Mouse (Mus musculus): Measurements from ENCODE around the gene Aacs. TPM values are rescaled to one million over a fixed set of nuclear protein-coding genes. Genes with fewer than 3 reads are reported as not detected.

Gene Aacs
- polyA plus RNA-seq, 1 experiment from 2014 or later = 31.2 TPM

- no peak overlapping the region for H3K9ac ChIP-seq (ENCODE audit: low read length)
- H3K4me3 ChIP-seq (ENCODE audit: low read length) = no peak overlapping the region
- no peaks in the 10 kb centered on the region for H3K9me3 ChIP-seq (ENCODE audit: control insufficient read depth, low read length)
- no peaks in the 10 kb centered on the region for H3K4me1 ChIP-seq (replicated peaks; ENCODE audit: control insufficient read depth, insufficient read depth, low read length)
- ATAC-seq (ENCODE audit: low read depth) = no peak
- 41% methylated on average over 6 of the region's 6 CpGs for WGBS
- H3K27me3 ChIP-seq (ENCODE audit: control insufficient read depth, insufficient read depth, low read depth, low read length) = no peaks in the 10 kb centered on the region
- no peak overlapping the region for H3K4me2 ChIP-seq (ENCODE audit: low read depth, low read length)
- H3K27ac ChIP-seq (ENCODE audit: low read length) = no peak overlapping the region
- no peaks in the 10 kb centered on the region for H3K36me3 ChIP-seq (ENCODE audit: control insufficient read depth, insufficient read depth, low read length)
Measured at GRCm38 (mm10) chr5:125563492-125563891, 87.9 kb downstream of the Aacs start.

GRCm38 (mm10) chr5:125565725-125566124 is 90.1 kb downstream of the Aacs start:
- H3K9ac ChIP-seq (ENCODE audit: low read length) = no peak overlapping the region
- no peak overlapping the region for H3K4me2 ChIP-seq (ENCODE audit: low read depth, low read length)
- no peak for ATAC-seq (ENCODE audit: low read depth)
- no peak overlapping the region for H3K4me3 ChIP-seq (ENCODE audit: low read length)
- no peaks in the 10 kb centered on the region for H3K36me3 ChIP-seq (ENCODE audit: control insufficient read depth, insufficient read depth, low read length)
- no peaks in the 10 kb centered on the region for H3K4me1 ChIP-seq (replicated peaks; ENCODE audit: control insufficient read depth, insufficient read depth, low read length)
- H3K27ac ChIP-seq (ENCODE audit: low read length) = no peak overlapping the region
- WGBS = 72% methylated on average over 11 of the region's 11 CpGs
- H3K27me3 ChIP-seq (ENCODE audit: control insufficient read depth, insufficient read depth, low read depth, low read length) = no peaks in the 10 kb centered on the region
- no peaks in the 10 kb centered on the region for H3K9me3 ChIP-seq (ENCODE audit: control insufficient read depth, low read length)

Small RNA genes within 50 kb of the gene (microRNA-seq; reads per million reads assigned to microRNA genes)
- gene Gm27551 = not detected

Other genes with a start within 250 kb of the Aacs start
- 65.9 and 66.6 TPM in 2 replicates for gene Scarb1, start 134.7 kb upstream of the Aacs start, polyA plus RNA-seq (2015; fragmentation: Nextera tagmentation; extraction: Ambion mirVana)
- 0.29 and 0.36 TPM in 2 replicates for gene Gm10382, start 86.5 kb upstream of the Aacs start, polyA plus RNA-seq (2015; fragmentation: Nextera tagmentation; extraction: Ambion mirVana)
- gene Ubc, start 85.6 kb upstream of the Aacs start, polyA plus RNA-seq (2015; fragmentation: Nextera tagmentation; extraction: Ambion mirVana) = 1,152 and 1,205 TPM in 2 replicates
- gene Dhx37, start 41.7 kb upstream of the Aacs start, polyA plus RNA-seq (2015; fragmentation: Nextera tagmentation; extraction: Ambion mirVana) = 10.1 and 10.6 TPM in 2 replicates
- 29.1 and 31.9 TPM in 2 replicates for gene Bri3bp, start 34.2 kb upstream of the Aacs start, polyA plus RNA-seq (2015; fragmentation: Nextera tagmentation; extraction: Ambion mirVana)
- not detected in 2 replicates for gene Tmem132b, start 56.0 kb downstream of the Aacs start, polyA plus RNA-seq (2015; fragmentation: Nextera tagmentation; extraction: Ambion mirVana)

Data from lung, embryonic 16.5 days (tissue).